8 mouse cellular contexts compared by ENCODE assay signal in genomic region chr2:24761923-24762445, GRCm38 (mm10). TPM values are rescaled to one million over a fixed set of nuclear protein-coding genes. Genes with fewer than 3 reads are reported as not detected.
A peak's percentile ranks its signal among the peaks of the same experiment; 100 is the strongest.
DNase-seq lines count a peak whose midpoint lies in the region; ATAC-seq and TF ChIP-seq lines count a peak whose summit lies in the region.

No protein-coding gene starts in this region.

- no peak overlapping the region for H3K9ac ChIP-seq in ES-E14 (ENCODE audit: insufficient read depth, low read depth, low read length, poor library complexity, severe bottlenecking)
- peak overlapping the region; percentile 56 for H3K9ac ChIP-seq in forebrain, embryonic 12.5 days
- H3K9ac ChIP-seq in lung, embryonic 15.5 days, result no peak overlapping the region

- WGBS in forebrain, embryonic 12.5 days, result under 1% methylated on average over 35 of the region's 35 CpGs
- WGBS in lung, embryonic 15.5 days, result under 1% methylated on average over 35 of the region's 35 CpGs

- H3K9me3 ChIP-seq in ES-E14 (ENCODE audit: control insufficient read depth, insufficient read depth, low read depth, low read length), result no peaks in the 10 kb centered on the region
- no peaks in the 10 kb centered on the region for H3K9me3 ChIP-seq in forebrain, embryonic 12.5 days
- H3K9me3 ChIP-seq in lung, embryonic 15.5 days, result no peaks in the 10 kb centered on the region

- peak; percentile 51 for DNase-seq in ES-E14 (ENCODE audit: low read depth, low spot score)
- peak; percentile 44 for DNase-seq in c-Kit-positive CD71-positive TER-119-negative erythroid progenitor cells, embryonic 14.5 days (ENCODE audit: low read depth)
- peak; percentile 55 for DNase-seq in layer of hippocampus, adult 9-11 months
- DNase-seq in ovary, postnatal 10 days (ENCODE audit: low spot score), result peak; percentile 49
- peak; percentile 71 for DNase-seq in thymus, postnatal 25 days

- H3K27me3 ChIP-seq in forebrain, embryonic 12.5 days, result peaks cover 37% of the 10 kb centered on the region
- H3K27me3 ChIP-seq in lung, embryonic 15.5 days, result peaks cover 36% of the 10 kb centered on the region

- no peak overlapping the region for H3K27ac ChIP-seq in ES-E14 (ENCODE audit: insufficient read depth, low read depth, low read length, poor library complexity, severe bottlenecking)
- no peak overlapping the region for H3K27ac ChIP-seq in forebrain, embryonic 12.5 days
- no peak overlapping the region for H3K27ac ChIP-seq in lung, embryonic 15.5 days

- H3K4me1 ChIP-seq in ES-E14 (ENCODE audit: control insufficient read depth in 2 of 2, insufficient read depth in 2 of 2, low read length in 2 of 2, poor library complexity in 1 of 2), result no peaks in the 10 kb centered on the region
- peaks cover 18% of the 10 kb centered on the region for H3K4me1 ChIP-seq in forebrain, embryonic 12.5 days
- H3K4me1 ChIP-seq in lung, embryonic 15.5 days, result peaks cover 19% of the 10 kb centered on the region

- in situ Hi-C loops in ES-E14 (cut with MboI; ENCODE audit: low sequenced_read_pairs in 2 of 2, unreplicated experiment in 2 of 2), result no loop called here

- H3K36me3 ChIP-seq in ES-E14 (ENCODE audit: control insufficient read depth, insufficient read depth, low read length, poor library complexity, severe bottlenecking), result no peaks in the 10 kb centered on the region
- H3K36me3 ChIP-seq in forebrain, embryonic 12.5 days (replicated peaks), result no peaks in the 10 kb centered on the region
- H3K36me3 ChIP-seq in lung, embryonic 15.5 days, result no peaks in the 10 kb centered on the region

- H3K4me3 ChIP-seq in ES-E14 (ENCODE audit: insufficient read depth in 1 of 2, low read depth in 1 of 2, low read length in 2 of 2, poor library complexity in 1 of 2, severe bottlenecking in 1 of 2), result peak overlapping the region; percentile 91
- H3K4me3 ChIP-seq in forebrain, embryonic 12.5 days (replicated peaks), result peak overlapping the region; percentile 75
- H3K4me3 ChIP-seq in lung, embryonic 15.5 days, result peak overlapping the region; percentile 53

- H3K4me2 ChIP-seq in forebrain, embryonic 12.5 days, result peak overlapping the region; percentile 98
- H3K4me2 ChIP-seq in lung, embryonic 15.5 days, result peak overlapping the region; percentile 98

- ATAC-seq in forebrain, embryonic 12.5 days (ENCODE audit: low FRiP score), result peak; percentile 67
- peak; percentile 40 to 73 for ATAC-seq in hematopoietic stem cell, adult 5-6 weeks (replicated peaks in 1 of 2; ENCODE audit: insufficient read depth in 1 of 2, low FRiP score in 2 of 2, low TSS enrichment in 1 of 2, low read depth in 1 of 2, poor library complexity in 2 of 2, severe bottlenecking in 2 of 2)
- ATAC-seq in lung, embryonic 15.5 days (ENCODE audit: borderline replicate concordance, extremely low read depth, low FRiP score, low TSS enrichment), result peak; percentile 74; the same call in 1 of the 2 replicates

TF ChIP-seq in ES-E14, 5 proteins besides CTCF, POLR2A, EP300 and RAD21:
- TF ChIP-seq MAFK (IDR thresholded peaks at IDR 0.05; ENCODE audit: insufficient read depth, low read depth, low read length) (no peak), HCFC1 (IDR thresholded peaks at IDR 0.05; ENCODE audit: borderline replicate concordance, insufficient read depth, low read length) (0 out of 2 replicates have a peak, but pooled peaks have one; percentile 25)

RNA-seq across cellular contexts. Expression of gene Cacna1b, which starts 1.0 kb away (rescaled TPM):
- total RNA-seq in ES-E14 (2012; rRNA removed), result 2.4 and 5.0 TPM in 2 replicates
- polyA plus RNA-seq in forebrain, embryonic 12.5 days (2016; fragmentation: Nextera tagmentation; extraction: Ambion mirVana), result 3.0 and 5.8 TPM in 2 replicates
- total RNA-seq in hematopoietic stem cell, adult 5-6 weeks (2017), result 0.13 TPM in 1 of 2 replicates, not detected in the other
- 0.23 and 0.31 TPM in 2 replicates for polyA plus RNA-seq in lung, embryonic 15.5 days (2015; fragmentation: Nextera tagmentation; extraction: Ambion mirVana)
